Mouse (Mus musculus) embryo, embryonic 9.5 days (tissue): Measurements from ENCODE around the gene Zdhhc3.
A peak's percentile ranks its signal among the peaks of the same experiment; 100 is the strongest.

ENCODE experiments used
- DNase-seq: peaks from one replicate; pipeline ENCODE4 v3.0.0-alpha.2; 2017; ENCODE audit errors: extremely low spot score

Zdhhc3 gene

DNA sequence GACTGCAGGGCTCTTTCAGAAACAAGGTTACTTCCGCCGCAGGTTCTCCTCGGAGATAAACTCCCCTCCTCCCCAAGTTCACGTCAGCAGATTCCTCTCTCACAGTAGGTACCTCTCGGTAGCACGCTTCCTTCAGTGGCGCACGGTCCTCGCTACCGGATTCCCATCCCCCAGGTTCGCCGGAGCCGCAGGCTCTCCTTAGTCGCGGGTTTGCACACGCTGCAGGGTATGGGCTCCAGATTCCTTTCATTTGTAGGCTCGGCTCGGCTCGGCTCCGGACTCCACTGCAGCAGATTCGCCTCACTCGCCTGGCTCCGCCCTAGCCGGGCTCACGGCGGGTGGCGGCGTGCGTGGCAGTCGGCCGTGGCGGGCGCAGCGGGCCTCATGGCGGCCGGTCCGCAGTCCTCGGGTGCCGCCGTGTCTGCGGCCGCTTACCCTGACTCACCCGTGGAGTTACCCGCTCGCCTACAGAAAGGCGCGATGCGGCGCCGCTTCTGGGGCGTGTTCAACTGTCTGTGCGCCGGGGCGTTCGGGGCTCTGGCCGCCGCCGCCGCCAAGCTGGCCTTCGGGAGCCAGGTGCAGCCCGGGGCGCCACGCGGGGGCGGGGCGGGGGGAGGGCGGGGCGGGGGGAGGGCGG lies 91.9 kb downstream of the Zdhhc3 start, which contains the start of gene Tmem42:
Gene Tmem42 (plus strand): TSS at position 332 of the 637 bp plus-strand sequence.
- DNase-seq = peak; percentile 90
